Mouse (Mus musculus) ES-CJ7 (cell line): ENCODE measurements around the gene Lmna.

ENCODE experiments used
- DNase-seq: peaks from one replicate; pipeline ENCODE4 v3.0.0; 2011; ENCODE audit warnings: low read depth, low spot score

Lmna gene

GRCm38 (mm10) chr3:88509692-88510420, at the start of gene Lmna:
Gene Lmna, minus strand, starts transcription at chr3:88509956.
- DNase-seq, result peak; percentile 97

- no peak for DNase-seq
Measured at GRCm38 (mm10) chr3:88556616-88557015, 46.9 kb upstream of the Lmna start.

- DNase-seq, result no peak
Measured at GRCm38 (mm10) chr3:88555731-88556130, 46.0 kb upstream of the Lmna start.

- no peak for DNase-seq
Measured at GRCm38 (mm10) chr3:88555069-88555605, 45.4 kb upstream of the Lmna start.

- peak; percentile 58 for DNase-seq
Measured at GRCm38 (mm10) chr3:88553880-88554586, 44.3 kb upstream of the Lmna start.

- DNase-seq, result peak; percentile 82
Measured at GRCm38 (mm10) chr3:88553525-88553879, 43.7 kb upstream of the Lmna start, which contains the start of gene Ubqln4. Gene Ubqln4, plus strand, starts transcription at chr3:88553758.

GRCm38 (mm10) chr3:88552676-88553524, 43.1 kb upstream of the Lmna start, which contains the start of gene Lamtor2:
Gene Lamtor2, minus strand, starts transcription at chr3:88553074.
- peak; percentile 98 for DNase-seq

GRCm38 (mm10) chr3:88552082-88552645, 42.4 kb upstream of the Lmna start:
- no peak for DNase-seq

- DNase-seq, result no peak
Measured at GRCm38 (mm10) chr3:88551586-88551985, 41.8 kb upstream of the Lmna start.

GRCm38 (mm10) chr3:88548180-88548917, 38.6 kb upstream of the Lmna start, which contains the start of gene Rab25:
Gene Rab25, minus strand, starts transcription at chr3:88548300.
- no peak for DNase-seq

- DNase-seq, result no peak
Measured at GRCm38 (mm10) chr3:88546674-88547418, 37.1 kb upstream of the Lmna start.

GRCm38 (mm10) chr3:88544955-88545591, 35.3 kb upstream of the Lmna start:
- no peak for DNase-seq

- peak; percentile 75 for DNase-seq
Measured at GRCm38 (mm10) chr3:88544514-88544913, 34.8 kb upstream of the Lmna start.

- no peak for DNase-seq
Measured at GRCm38 (mm10) chr3:88543651-88544410, 34.1 kb upstream of the Lmna start.

GRCm38 (mm10) chr3:88543174-88543573, 33.4 kb upstream of the Lmna start:
- no peak for DNase-seq

GRCm38 (mm10) chr3:88542486-88542885, 32.7 kb upstream of the Lmna start:
- no peak for DNase-seq

GRCm38 (mm10) chr3:88541622-88542401, 32.1 kb upstream of the Lmna start:
- no peak for DNase-seq

GRCm38 (mm10) chr3:88540085-88540484, 30.3 kb upstream of the Lmna start:
- no peak for DNase-seq
